Mouse (Mus musculus) urinary bladder, adult 18-20 months (tissue): ENCODE data around the gene Npas3.

Source experiments
- DNase-seq, 2 experiments: peaks; one replicate each; pipeline ENCODE4 v3.0.0; 2022; ENCODE audit warnings: low spot score in 2 of 2, mixed read lengths in 2 of 2

Gene Npas3

DNA sequence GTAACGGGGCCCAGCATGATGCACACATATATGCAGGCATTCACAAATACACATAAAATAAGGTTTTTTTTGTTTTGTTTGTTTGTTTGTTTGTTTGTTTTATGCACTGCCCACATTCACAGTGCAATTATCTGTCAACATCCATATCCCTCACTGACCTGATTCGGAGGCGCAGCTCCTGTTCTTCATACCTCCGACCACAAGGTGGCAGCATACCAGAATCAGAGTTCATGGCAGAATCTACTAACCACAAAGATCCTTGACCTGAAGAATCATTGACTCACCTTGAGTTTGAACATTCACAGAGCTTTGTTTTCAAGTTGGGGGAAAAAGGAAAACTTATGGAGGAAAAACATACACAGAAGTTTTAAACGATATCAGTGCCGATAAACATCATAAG, 743.9 kb downstream of the Npas3 start:
- DNase-seq = no peak

DNA sequence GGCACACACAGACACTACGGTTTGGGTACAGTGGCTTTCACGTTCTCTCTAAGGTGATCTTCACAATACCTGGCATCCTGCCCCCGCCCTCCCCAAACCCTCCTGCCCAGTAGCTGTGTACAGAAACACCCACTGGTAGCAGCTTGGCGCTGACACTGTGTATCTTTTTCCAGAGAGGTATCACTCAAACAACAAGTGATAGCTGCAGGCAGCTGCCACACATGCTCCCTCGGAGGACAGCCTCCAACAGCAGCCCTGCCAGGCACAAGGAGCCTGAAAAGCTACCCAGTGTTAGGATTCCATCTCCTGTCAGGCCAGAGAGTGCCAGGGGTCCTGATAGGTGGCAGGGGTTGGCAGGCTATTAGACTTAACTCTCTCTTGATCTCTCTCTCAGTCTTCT, 747.2 kb downstream of the Npas3 start:
- DNase-seq = no peak

DNA sequence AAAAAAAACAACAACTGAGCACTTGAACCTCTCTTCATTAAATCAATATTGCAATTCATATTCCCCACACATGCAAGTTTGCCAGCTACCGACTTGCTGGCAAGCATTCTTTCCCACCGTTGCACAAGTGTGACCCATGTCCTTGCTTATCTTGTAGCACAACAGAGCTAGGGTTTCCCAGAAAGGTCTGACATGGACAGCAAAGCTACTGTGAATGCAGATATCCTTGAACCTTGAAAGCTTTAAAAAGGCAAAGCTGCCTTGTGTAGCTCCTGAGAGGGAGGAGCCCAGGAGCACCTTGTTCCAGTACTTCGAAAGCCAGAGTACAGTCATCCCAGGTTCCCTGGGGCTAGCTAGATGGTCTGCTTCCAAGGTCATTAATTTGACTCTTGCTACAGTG, 748.7 kb downstream of the Npas3 start:
- DNase-seq = no peak

DNA sequence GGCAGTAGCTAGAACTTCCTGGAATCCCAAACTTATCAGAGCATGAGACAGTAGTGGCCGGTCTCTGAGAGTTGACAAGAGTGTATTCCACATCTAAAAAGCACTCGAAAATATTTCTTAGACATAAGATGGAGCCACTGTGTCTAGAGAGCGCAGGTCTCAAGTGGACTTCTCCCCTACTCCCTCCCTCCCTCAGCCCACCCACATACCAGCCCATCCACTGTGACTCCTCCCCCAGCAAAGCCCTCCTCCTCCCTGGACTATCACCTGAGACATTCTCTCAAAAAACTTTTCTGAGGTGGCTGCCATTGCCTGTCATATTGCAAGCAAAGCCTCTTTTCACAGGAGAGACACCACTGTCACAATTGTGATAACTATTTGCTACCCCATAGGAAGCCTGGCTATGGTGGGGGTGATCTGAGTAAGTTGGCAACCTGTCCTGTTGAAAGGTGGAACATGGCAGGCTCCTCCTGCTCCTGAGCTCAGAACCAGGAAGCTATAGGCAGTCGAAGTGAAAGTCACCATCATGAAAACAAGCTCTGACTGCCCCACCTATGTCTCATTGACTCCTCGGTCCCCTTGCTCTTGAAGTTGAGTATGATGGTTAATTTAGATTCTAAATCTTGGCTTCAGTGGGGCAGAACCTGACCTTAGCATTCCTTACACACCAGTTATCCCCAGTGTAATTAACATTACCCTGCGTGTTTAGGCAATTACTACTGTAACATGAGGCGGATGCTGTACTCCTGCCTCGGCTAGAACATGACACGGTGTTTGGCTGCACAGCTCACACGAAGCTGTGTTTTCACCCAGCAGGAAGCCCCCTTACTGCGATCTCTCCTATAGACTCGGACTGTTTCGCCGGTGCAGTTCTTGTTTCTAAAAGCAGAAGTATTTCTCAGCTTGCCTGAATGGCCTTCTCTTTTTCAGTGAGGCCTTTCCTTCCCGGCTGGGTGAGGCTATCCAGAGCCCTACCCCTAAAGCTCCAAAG, 751.5 kb downstream of the Npas3 start:
- no peak for DNase-seq

DNA sequence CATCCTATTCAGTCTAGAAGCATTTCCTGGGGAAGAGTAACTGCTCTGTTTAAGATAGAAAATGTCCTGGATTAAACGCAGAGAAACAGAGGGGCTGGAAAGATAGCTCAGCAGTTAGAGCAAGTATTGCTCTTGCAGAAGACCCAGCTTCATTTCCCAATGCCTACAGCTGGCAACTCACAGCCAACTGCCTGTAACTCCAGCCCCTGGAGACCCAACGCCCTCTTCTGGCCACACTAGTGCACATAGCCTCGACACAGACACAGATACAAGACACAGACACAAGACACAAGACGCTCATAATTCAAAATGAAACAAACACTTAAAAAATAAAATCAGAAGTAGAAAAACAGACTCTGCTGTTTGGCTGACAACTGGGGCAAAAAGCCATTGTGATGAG, 754.0 kb downstream of the Npas3 start:
- no peak for DNase-seq

DNA sequence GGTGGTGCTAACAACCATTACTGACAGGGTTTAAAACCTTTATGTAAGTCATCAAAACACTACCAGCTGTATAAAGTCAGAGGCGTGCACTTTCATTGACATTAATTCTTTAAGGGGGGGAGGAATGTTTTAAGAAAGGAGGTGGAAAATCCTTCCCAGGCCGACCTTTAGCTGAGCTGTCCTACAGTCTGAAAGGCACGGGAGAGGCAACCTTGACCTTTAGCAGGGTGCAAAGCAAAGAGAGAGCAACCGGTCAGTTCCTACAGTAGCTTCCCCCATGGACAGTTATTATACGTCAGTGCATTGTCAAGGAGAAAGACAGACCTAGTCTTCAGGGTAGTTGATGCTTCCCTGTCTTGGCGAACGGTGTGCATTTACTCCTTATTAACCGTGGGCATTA, 756.1 kb downstream of the Npas3 start:
- no peak for DNase-seq

DNA sequence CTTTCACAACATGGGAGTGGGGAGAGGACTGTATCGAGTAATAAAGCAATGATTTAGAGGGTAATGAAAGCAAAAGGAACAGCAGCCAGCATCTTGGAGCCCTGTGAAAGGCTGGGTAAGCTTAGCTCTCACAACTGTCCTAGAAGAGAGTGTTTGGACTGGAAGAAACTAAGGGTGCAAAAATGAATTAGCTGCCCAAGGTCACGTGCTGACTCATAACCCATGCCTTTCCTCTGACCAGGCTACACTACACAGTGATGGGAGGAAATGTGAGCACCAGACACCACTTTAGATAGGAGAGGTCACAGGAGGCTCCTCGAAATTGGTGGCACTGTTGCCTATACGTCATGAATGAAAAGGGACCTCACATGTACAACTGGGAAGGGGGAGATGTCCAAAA, 757.1 kb downstream of the Npas3 start:
- DNase-seq = no peak

DNA sequence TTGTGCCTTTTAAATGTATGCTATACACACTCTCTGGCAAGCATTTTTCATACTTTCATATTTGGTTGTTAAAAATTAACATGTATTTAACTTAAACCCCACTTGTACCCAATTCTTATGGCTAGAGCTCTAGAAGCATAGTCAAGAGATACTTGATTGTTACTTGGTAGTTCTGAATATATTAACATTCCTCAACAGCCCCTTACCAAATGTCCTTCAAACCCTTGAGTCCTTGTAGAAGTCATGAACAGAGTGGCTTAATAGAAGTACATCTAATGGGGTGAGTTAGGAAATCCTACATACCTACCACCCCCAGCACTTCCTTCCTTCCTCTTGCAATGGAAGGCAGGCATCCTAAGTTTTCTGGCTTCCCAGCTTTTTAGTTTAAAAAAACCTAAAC, 766.8 kb downstream of the Npas3 start:
- no peak for DNase-seq

DNA sequence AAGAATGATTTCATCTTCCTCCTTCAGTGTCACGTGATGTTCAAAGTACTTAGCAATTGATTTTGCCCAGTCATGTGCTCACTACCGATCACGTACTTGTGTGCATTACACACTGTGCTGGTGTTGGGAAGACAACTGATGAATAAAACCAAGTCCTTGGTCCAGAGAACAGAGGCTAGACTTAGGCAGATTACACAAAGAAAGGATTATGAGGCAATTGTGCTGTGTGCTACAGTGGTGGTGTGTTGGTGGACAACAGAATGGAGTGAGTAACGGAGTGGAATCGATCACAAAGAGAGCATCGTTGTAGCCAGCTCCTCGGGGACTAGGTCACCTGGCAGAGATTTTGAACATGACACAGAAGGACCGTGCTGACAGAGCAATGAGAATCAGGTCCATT, 769.5 kb downstream of the Npas3 start:
- DNase-seq = no peak

DNA sequence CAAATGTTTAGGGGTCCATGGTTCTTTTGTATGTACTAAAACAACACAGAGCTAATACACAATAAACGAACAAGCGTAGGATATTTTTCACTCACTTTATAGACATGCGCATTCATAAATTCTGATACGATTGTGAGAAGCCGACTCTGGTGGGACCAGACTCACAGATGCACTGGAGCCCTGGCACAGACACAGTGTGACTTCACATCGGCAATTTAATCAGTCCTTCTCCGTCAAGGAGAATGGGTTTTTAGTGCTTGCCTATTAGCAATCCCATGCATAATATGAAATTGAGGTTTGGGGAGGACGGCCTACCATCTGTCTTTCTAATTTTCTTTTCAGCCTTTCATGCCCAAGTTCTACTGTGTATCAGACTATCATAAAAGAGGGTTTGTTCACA, 771.5 kb downstream of the Npas3 start:
- no peak for DNase-seq

DNA sequence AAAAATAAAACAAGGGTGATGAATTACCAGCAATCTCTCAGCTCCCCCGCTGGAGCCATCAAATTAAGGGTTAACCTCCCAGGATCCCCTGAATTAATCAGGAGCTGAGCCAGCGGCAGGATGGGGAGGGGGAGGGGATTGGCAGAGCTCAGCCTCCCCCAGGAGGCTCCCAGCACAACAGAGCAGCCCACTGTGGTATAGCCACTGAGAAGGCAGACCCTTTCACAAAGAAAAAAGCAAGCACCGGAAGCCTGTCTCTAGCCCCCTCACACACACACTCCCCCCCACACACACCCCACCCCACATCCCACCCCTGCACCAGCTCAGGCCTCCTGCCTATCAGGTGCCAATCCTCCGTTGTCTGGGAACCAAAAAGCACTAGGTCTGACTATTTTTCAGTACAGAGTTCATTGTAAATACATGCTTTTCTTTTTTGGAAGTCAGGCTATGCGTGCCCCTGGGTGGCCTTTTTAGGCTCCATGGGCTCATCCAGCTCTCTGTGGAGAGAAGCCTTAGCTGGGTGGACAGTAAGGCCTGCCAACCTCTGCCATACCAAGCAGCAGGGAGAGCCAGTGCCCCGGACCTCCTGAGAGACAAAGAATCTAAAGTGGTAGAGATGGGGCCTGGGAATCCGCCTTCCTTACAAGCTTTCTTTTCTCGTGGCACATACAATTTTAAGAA, 786.3 kb downstream of the Npas3 start:
- DNase-seq = no peak

DNA sequence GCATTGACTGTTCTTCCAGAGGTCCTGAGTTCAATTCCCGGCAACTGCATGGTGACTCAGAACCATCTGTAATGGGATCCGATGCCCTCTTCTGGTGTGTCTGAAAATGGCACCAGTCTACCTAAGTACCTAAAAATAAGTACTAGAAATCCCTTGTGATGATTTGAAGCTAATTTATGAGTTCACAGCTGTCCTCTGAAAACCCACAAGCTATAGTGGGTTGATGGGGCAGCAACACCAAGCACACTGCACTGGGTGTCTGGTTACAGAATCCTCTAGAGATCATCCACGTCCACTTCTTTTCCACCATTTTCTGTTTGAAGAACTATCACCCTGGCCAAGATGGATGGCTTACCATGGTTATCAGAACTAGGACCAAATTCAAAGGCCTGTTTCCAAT, 789.1 kb downstream of the Npas3 start:
- no peak for DNase-seq

DNA sequence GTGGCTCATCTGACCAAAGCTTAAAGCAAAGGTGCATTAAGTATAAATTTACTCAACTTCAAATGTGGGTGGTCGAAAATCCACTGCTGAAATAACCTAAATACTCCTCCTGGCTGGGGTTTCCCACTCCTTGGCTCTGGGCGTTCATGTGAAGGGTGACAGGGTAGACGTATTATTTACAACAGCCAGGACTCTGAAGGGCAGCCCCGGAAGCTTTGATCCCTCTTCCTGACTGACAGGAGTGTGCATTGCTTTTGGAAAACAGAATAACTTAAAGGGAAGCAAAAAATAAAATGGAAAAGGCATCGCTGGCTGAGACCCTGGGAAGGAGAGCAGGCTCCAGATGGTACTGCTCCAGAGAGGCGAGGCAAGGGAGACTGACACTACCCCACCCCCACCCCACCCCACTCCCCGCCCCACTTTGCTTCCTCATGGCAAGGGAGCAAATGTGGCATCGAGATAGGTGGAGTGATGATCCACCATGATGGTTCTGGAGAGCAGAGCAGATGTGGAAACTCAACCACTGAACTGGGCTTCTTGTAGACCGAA, 794.6 kb downstream of the Npas3 start:
- DNase-seq = no peak

DNA sequence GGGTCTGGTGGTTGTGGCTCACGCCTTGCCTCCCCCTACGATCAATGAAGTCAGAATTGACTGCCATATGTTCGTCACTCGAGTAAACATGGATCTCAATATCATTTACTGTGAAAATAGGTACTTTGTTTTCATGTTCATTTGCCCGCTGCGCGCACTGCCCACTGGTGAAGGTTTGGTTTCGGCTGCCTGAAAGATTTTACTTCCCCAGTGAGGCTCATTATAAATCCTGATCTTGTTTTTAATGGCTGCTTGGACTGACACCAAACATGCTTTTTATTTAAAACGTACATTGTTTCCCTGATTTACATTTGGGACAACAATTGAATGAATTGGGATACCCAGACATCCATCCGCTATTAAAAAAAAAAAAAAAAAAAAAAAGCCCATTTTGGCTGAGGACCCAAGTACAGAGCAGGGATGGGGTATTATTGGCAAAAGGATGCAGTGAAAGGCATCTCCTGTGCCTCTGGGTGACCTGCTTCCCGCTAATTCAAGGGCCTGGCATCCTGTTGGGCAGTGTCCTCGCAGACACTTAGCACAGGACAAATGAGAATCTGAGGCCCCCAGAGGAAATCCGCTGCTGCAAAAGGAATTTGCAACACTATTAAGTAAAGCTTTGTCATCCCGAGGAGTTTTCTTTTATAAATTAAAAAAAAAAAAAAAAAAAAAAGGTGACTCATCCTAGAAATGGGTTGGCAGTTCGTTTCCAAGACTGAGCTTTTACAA, 796.3 kb downstream of the Npas3 start:
- no peak for DNase-seq

DNA sequence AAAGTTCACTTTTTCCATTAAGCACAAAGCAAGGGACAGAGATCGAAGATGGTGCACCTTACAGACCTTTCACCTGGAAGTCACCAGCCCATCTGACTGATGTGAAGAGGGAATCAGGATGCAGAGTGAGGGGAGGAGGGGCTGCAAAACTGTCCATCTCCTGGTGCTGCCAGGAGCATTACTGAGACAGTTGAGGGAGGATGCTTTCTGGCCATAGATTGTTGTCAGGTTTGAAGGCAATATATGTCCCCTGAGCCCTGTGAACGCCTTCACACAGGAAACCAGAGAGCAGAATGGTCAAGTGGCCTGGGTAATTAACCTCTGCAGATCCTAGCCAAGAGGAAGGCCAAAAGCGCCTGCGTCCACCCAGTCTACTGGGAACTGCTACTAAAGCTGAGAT, 796.9 kb downstream of the Npas3 start:
- no peak for DNase-seq

DNA sequence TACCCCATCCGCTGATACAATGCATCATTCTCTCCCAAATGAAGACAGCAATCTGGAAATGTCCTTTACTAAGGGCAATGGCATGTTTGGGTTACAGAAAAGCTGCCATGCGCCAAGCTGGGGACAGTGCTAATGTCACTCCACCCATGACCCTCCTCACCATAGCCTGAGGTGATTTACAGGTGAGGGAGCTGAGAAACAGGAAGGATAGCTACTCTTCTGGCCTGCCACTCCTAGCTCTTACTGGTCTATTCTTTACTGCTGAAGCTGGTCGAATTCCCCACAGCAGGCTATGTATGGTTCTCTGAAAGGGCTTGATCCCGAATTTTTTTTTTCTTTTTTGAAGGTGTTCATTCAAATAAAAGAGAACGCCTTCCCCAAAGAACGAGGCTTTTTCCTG, 798.3 kb downstream of the Npas3 start:
- no peak for DNase-seq

DNA sequence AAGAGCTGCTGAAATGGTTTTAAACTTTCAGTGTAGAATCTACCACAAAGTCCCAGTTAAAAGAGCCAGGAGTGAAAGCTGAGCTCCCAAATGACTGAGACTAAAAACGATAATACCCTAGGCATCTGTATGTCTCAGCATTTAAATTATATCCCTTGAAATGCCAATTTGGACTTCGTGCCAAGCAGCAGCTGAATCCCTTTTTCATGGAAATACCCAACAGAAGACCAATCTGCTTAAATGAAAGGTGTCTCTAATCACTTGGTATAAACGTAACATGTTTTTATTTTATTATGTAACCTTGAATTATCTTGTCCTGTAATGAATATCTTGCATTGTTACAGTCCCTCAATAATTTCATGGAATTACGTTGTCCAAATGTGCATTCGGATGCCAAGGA, 799.6 kb downstream of the Npas3 start:
- DNase-seq = no peak

DNA sequence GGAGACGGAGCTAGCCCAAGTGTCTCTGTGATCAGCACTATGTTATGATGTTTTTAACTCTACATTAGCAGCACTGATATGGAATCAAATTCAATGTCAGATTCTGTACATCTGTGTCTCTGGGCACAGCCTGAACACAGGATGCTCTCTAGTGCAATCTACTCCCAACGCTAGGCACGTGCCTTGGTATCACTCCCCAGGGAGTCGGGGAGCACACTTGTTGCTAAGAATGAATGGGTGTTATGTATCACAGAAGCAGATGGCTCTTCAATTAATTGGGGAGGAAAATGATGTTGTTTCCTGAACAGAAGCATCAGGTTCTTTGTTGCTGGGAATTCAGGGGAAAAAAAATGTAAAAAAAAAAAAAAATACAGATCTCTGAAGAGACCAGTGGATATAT, 801.4 kb downstream of the Npas3 start:
- no peak for DNase-seq

DNA sequence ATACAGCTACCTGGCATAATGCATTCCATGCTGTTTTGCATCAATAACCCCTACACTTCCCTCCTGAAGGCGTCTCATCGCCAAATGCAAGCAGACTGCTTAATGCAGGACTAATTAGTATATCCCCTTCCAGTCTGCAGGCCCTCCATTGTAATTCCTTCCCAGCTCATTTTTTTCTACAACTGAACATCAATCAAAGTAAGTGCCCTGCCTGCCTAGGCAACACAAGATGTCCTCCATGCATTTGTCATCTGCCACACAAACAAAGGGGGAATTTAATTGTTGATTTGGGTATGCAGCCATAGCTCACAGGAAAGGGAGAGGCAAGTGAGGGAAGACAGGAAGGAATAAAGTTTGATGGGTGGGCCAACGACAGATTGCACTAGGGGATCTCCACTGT, 804.5 kb downstream of the Npas3 start:
- DNase-seq = no peak

DNA sequence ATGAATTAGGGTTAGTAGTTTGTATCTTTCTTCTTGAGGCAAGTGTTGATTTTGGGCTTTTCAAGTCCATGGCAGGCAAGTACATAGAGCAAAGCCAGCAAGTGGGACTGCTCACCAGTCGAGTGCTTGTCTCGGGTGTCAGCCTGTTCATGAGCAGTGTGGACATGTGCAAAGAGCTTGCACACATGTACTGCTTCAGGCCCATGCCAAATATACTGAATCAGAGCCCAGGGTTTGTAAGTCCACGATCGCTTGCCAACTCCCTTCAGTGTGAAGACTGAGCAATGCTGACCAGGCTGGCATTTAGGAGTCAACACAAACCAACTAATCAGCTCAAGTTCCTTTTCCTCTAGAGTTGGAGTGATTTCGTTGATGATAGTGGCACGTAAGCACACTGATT, 805.1 kb downstream of the Npas3 start:
- no peak for DNase-seq

DNA sequence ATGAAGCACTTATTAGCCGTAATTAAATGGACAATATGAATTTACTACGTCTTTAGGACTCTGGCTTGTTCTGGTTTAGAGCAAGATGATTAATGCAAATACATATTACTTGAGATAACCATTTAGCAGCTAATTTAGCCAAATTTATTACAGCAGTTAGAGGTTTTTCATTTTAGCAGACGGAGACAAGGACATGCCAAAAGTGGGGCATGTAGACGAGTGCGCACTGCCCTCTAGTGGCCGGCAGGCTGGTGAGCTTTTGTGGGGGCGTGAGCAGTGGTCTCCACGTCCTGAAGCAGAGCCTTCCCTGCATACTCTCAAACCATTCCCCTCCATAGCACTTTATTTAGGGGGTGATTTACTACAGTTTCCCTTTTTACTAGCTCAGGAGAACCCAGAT, 812.3 kb downstream of the Npas3 start:
- peak; percentile 10 to 21 for DNase-seq

DNA sequence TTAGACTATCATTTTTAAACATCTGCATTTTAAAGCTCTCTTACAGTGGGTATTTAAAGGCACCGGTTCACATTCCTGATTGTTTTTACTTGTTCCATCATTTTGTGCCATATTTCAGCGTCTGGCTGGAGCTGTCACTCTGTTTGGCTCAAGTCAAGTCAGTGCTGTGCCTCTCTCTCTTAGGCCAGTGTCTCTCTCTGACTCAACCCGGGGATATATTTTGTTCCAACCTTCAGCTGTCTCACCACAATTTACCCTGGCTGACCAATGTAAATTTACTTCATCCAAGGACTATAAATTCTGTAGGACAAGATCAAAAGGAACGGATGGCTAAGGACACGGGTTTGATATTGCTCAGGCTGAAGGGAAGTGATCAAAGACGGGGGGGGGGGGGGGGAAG, 812.7 kb downstream of the Npas3 start:
- no peak for DNase-seq
